Mouse (Mus musculus) right cerebral cortex, postnatal 36 days (tissue): ENCODE data around the gene Ppib.

Experiments used
- DNase-seq, 2 experiments: peaks; one replicate each; pipeline ENCODE4 v3.0.0; 2022; ENCODE audit warnings: low spot score in 2 of 2, mixed read lengths in 1 of 2

Gene Ppib

DNA sequence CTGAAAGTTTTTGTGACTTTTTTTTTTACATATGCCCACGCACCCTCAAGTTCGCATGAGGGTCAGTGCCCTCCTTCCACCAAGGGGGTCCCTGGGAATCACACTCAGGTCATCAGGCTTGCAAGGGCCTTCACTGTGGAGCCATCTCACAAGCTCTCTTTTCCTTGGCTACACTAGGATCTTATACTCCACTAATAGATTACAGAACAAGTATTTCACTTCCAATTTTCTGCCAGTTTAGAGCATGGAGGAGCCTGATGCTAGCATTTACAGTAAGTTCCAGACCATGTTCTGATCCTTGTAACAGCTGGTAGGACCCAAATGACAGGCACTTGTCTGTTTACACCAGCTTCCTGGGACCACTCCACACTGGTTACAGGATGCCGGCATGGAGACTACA, 18.1 kb downstream of the Ppib start:
- no peak for DNase-seq

DNA sequence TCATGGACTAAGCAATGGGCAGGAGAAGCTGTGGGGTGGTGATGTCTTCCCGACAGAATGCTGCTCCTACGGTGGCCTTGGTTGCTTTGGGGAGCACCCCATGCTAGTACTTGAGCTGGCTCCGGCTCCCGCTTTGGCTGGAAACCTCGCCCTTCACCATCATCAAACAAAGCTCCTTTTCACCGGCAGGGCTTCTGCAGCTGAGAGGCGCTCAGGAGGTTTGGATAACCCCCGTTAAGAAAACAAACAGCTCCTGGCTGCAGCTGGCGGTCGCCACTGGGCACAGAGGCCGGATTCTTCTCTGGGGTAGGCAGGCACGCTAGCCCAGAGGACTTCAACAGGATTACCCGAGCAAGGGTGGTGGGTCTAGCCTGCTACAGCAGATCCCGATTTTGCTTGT, 18.5 kb downstream of the Ppib start:
- DNase-seq = no peak

DNA sequence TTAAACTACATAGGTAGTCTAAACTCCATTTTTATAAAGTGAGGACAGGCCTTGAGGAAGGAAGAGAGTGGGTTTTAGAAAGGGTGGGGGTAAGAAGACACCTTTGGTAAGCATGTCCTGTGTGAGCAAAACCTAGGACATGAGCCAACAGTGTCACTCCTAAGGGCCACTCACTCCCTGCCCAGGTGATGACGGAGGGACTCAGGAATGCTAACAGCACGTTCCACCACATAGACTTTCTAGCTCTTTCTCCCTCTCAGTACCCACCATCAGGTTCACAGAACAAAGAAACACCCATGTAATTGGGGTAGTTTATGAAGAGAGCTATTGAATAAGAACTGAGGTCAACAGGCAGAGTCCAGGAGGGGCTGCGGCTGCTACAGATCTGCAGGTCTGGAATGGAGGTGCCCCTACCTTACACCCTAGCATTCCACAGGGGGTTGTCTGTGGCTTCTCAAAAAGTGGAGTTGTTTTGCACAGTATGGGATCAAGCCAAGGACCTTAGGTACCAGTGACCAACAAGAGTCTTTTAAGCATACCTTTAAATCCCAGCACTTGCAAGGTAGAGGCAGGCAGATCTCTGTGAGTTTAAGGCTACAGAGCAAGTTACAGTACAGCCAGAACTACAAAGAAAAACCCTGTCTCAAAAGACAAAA, 20.9 kb downstream of the Ppib start:
- DNase-seq = no peak

DNA sequence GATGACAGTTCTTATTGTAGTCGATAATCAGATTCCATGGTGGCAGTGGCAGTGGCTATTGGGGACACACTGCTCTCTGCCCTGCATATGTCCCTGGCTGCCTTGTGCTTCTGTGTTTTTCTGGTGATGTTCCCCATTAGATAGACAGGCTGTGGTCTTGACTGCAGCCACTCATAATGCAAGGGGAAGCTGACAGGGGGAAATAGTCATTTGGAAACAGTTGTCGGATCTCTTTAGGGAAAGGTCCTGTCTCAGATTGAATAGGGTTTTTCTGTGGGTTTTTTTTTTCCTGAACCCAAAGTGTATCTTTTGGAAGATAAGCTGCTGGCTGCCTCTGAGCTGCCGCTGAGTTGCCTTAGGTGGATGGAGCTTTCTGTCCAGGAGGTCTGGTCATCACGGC, 22.0 kb downstream of the Ppib start:
- no peak for DNase-seq

DNA sequence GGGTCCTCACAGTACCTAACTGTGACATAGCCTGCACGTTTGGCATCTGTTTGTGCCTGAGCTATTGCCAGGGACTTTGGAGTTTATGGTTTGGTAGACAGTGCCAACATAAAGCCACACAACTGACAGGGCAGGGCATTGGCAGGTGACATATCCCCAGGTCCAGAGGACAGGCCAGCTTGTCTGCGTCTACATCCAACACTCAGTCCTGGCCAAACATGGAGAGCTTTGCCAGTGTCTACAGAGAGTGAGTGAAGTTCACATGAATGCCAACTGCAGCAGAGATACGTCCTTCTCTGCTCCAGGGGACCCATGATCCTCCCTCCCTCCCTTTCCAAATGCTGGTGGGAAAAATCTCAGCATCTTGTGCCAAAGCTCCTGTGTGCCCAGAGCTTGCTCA, 24.1 kb downstream of the Ppib start:
- DNase-seq = no peak

DNA sequence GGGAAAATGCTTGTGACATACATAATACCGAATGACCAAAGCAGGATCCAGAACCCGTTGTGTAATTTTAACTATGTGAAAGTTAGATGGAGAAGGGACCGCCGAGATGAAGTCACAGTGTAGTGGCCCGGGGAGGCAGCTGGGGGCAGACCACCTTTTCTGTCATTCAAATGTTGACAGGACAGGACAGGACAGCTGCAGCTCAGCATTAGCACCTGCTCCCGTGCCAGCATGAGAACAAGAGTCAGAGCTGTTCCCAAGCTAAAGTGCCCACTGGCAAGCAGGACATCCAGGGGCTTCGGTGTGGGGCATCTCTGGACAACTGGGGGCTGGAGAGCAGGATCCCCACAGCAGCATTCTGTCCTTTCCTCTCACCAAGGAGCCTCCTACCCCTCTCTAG, 27.0 kb downstream of the Ppib start:
- DNase-seq = no peak

DNA sequence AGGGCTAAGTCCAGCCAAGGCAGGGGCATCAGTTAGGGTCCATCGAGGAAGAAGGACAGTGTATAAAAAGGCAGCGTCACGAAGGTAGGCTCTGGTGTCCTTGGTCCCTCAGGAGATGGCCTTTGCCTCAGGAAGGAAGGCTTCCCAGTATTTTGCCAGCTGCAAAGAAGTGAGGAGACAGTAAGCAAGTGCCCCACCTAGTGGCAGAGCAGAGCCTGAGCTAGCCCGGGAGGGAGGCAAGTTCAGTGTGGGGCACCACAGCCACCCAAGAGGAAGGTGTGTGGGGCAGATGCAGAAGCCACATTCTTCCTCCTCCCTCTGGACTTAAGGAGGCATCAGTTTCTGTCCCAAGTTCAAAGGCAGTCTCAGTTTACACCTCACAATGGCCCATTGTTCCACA, 28.4 kb downstream of the Ppib start:
- no peak for DNase-seq

DNA sequence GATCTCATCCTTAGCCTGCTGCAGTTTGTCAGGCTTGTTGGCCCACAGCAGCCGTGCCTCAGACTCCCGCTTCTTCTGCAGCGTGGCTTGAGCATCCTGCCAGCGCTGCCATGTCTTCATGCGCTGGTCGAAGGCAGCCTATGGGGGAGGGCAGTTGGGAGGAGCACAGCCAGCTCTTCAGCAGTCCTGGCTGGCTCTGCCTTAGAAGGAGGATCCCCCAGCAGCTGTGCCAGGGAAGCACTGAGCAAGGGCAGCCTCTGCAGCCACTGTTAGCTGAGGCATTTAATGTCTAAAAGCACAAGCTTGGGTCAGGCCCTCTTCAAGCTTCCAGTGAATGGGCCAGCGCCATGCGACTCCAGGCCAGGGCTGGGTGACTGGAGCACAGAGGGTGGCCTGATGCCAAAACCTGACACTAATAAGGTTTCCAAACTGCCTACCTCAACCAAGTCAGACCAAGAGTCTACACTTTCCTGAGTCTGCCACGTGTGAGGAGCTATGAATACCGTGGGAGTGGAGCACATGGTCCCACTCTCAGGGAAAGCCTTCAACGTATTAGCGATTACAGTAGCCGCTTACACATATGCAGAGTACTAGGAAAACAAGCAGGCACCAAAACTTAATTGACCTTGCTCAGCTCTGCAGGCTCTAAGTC, 30.7 kb downstream of the Ppib start:
- no peak for DNase-seq

DNA sequence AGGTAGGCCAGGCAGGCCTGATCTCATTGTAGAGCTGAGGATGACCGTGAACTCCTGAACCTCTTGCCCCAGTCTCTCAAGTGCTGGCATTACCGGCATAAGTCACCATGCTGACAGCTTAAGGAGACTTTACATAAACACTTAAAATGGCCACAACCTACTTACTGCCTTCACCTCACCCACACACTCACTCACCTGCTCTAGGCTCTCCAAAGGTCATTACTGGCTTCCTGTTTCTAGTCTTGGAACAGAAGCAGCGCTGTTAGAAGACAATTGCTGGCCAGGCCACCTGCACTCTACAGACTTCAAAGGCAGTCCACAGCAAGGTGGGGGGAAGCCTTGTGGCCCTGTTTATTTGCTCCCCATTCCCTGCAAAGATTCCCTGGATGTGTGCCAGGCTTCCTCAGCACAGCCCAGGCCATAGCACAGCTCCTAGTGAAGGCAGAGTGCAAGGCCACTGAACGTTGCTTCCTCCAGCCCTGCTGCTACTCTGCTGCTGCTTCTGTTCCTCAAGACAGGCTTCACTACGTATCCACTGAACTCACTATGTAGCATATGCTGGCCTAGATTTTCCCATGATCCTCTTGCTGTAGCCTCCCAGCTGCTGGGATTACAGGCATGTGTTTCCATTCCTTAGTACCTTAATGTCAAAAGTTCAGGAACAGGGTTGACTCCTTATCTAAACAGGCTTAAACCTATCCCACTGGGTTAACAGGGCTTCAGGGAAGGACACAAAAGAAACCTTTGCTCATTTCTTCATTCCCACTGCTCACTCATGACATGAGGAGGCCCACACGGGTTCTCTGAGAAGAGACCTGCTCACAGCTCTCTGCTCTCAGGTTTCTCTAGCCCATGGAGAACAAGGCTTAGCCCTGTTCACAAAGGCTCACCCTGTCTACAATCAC, 31.6 kb downstream of the Ppib start:
- no peak for DNase-seq

DNA sequence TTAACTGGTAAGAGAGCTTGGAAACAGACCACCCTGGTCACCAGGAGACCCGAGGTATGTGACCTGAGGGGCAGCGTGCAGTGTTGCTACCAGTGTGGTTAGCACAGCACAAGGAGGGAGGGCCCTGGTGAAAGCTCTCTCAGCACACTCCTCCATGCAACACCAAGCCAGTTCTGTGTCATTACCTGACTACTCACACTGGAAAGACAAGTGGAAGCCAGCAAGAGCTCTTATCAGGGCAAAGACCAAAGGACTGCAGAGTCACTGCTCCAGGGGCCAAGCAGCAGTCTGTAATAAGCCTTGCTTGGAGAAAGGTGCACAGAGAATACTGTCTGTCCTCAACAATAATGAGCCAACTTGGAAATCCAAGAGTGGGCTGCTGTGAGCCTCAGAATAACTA, 32.6 kb downstream of the Ppib start:
- no peak for DNase-seq

DNA sequence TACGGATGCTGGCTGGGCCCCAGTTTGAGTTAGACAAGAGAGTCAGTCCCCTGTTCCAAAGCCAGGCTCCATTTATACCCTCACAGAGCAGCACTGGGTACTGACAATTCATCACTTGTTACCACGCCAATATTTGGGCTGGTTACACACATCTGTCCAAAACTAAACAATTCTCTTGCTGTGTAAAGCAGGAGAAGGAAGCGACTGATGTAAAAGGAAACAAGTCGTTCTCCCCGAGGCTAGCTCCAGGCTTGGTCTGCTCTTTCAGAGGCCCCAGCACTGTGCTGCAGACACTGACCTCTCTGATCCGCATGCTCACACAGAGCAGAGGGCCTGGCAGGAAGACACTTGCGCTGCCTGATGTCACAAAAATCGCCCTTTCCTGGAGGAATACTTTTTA, 41.6 kb downstream of the Ppib start:
- DNase-seq = no peak

DNA sequence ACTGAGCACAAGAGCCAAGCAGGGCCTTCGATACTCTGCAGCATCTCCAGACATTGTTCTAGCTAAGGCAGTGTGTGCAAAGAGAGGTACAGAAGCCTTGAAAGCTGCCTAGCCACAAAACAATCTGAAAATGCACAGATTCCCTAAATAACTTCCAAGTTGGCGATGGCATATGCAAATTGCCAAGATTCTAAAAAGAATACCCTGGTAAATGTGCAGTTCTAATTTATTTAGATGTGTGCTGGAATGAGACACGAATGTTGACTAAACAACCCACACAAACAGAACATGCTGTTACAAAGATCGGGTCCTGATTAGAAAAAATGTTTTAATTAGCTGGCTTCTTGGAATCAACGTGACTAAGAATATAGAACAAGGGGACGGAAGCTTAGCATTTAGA, 42.6 kb downstream of the Ppib start:
- no peak for DNase-seq

DNA sequence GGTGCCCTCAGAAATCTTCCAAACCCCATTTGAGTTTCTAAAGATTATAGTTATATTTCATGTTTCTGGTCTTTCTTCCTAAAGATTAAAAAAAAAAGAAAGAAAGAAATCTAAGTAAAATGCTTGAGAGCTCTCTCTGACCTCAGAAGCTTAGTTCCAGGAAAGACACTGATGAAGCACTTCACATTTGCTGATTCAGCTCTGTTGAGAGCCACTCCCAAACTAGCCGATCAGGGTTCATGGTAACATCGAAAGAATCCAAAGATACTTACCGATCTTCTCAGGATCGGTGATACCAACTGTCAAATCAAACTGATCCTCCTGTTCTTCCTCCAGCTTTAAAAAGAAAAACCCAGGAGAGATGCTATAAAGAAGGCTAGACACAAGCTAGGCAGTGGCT, 44.6 kb downstream of the Ppib start:
- DNase-seq = no peak

DNA sequence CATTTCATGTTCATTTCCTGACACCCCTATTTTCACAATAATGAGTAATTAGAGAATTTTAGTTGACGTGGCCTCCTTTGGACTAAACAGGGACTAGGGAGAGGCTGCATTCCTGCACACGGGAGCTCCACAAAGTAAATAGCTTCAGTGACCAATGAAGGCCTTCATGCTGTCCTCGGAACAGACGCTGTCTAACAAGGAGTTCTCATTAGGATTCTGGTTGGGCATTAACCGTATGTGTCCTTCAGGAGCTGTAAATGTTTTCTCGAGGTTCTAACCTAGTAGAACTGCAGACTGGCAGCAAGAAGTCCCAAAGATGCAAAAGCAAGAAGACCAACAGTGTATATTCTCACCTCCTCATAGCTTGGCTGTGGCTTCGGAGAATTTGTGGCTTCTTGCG, 45.1 kb downstream of the Ppib start:
- DNase-seq = no peak

DNA sequence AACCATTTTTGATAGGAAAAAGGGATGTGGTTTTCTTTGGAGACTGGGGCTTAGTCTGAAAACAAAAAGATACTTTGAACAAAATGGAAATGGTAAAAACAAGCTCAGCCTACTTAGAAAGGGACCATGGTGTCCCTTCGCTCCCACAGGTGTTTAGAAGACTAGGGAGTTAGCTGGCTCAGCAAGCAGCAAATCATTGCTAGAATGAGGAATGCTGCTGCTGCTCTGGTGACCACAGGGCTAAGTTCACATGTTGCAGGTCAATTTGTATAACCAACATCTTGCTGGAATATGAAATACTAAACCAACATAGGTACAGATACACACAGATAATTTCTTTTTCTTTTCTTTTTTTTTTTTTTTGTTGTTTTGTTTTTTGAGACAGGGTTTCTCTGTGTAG, 49.6 kb downstream of the Ppib start:
- no peak for DNase-seq

DNA sequence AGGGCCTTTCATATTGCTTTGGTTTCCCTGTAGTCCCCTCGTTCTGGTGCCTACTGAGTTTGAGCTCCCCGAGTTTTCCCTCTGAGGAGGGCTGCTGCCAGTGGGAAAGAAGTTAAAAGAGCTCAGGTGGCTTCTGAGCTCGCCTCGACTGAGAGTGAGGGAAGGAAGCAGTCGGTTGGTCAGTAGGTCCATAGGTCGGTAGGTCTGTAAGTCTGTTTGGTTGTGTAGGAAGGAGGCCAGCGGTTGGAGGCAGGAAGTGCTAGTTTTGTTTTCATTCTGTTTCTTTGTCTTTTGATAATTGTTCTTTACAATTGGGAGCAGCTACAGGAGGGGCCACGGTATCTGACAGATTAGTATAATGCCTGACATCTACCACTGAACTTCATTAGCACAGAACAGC, 50.1 kb downstream of the Ppib start:
- DNase-seq = no peak

DNA sequence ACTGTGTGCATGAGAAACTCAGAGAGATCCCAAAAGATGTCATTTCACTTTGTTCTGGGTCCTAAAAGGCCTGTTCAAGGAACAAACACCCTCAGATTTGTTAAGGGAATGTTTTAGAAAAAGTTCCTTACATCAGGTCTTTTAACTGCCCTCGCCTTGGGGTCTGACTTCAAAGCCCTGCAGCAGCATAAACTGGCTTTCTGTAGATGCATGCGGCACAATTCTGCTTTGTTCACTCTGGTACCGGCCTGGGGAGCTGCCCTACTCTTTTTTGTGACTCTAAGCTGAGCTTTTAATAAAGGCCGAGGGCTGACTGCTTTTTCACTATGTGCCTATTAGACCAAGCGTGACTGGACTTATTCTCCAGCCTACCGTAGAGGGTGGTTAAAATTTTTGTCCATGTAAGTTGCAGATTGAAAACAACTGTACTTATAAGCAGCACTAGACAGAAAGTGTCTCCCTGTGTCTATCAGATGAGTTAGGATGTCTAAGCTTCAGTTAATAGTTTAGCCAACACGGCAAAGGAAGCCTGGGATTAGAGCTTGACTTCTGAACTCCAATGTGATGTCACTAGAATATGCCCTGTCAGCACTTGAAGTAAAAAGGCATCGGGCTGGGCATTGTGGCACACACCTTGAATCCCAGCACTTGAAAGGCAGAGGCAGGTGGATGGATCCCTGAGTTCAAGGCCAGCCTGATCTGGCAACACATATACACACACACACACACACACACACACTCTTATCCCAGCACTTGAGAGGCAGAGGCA, 50.8 kb downstream of the Ppib start:
- no peak for DNase-seq

DNA sequence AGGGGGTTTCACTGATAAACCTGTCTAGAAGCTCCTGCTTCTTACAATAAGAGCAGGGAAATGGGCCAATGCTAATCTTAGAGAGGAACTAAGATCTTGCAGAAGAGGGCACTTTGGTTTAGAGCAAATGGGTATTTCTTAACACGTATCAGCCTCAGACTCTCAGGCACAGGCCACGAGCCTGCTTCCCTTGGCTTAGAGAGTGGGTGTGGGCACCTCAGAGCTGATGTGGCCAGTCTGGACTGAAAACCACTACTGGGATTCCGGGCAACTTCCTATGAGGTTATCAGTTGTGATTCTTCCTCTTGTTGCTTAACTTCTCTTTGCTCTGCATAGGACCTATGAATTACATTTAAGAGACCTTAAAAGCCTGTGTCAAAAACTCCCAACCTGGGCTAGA, 54.3 kb downstream of the Ppib start:
- DNase-seq = no peak
